Mouse (Mus musculus): Measurements from ENCODE around the gene Stmnd1.

- TF ChIP-seq CTCF (IDR thresholded peaks at IDR 0.05; ENCODE audit: low read depth) (no peak), EP300 (IDR thresholded peaks at IDR 0.05; ENCODE audit: low read depth) (no peak)
These were observed 61.5 kb downstream of the Stmnd1 start for GRCm38 (mm10) chr13:46335020-46335419.
